Mouse (Mus musculus) ES-E14 (cell line): ENCODE data around the gene Lyg2. TPM values are rescaled to one million over a fixed set of nuclear protein-coding genes. Genes with fewer than 3 reads are reported as not detected.
A peak's percentile ranks its signal among the peaks of the same experiment; 100 is the strongest.

Experiments used
- DNase-seq: peaks from one replicate; pipeline ENCODE4 v3.0.0-alpha.2; 2013; ENCODE audit warnings: low read depth, low spot score
- H3K27ac ChIP-seq: 2 replicates; pipeline ENCODE4 v1.5.1; 2012; ENCODE audit warnings: low read depth, mild to moderate bottlenecking, low read length, moderate library complexity, mixed read lengths; ENCODE audit not compliant: poor library complexity, insufficient read depth, severe bottlenecking
- H3K36me3 ChIP-seq: 2 replicates; pipeline ENCODE4 v1.6.1; 2012; ENCODE audit warnings: mild to moderate bottlenecking, low read length, moderate library complexity, mixed read lengths; ENCODE audit not compliant: control insufficient read depth, poor library complexity, insufficient read depth, severe bottlenecking
- H3K4me1 ChIP-seq, 2 experiments: fragments of 150-350 bp in 1 of 2; sonication (generic) in 1 of 2; 2 replicates each; pipeline ENCODE4 v1.6.1; 2012; ENCODE audit warnings: low read length in 2 of 2, mild to moderate bottlenecking in 1 of 2, mixed read lengths in 1 of 2; ENCODE audit not compliant: control insufficient read depth in 2 of 2, insufficient read depth in 2 of 2, poor library complexity in 1 of 2
- H3K4me3 ChIP-seq, 2 experiments: fragments of 150-350 bp in 1 of 2; sonication (generic) in 1 of 2; 2 replicates each; pipeline ENCODE4 v1.5.1; 2012; ENCODE audit warnings: low read length in 2 of 2, low read depth in 1 of 2, mild to moderate bottlenecking in 1 of 2, mixed read lengths in 1 of 2; ENCODE audit not compliant: insufficient read depth in 1 of 2, poor library complexity in 1 of 2, severe bottlenecking in 1 of 2
- H3K9ac ChIP-seq: 2 replicates; pipeline ENCODE4 v1.6.1; 2012; ENCODE audit warnings: low read depth, mild to moderate bottlenecking, low read length, mixed read lengths; ENCODE audit not compliant: poor library complexity, insufficient read depth, severe bottlenecking
- H3K9me3 ChIP-seq: fragments of 150-350 bp; sonication (generic); 2 replicates; pipeline ENCODE4 v1.6.1; 2012; ENCODE audit warnings: low read depth, mild to moderate bottlenecking, low read length; ENCODE audit not compliant: control insufficient read depth, insufficient read depth
- CHD2 ChIP-seq: IDR thresholded peaks from 2 replicates; pipeline ENCODE4 v1.6.1; 2014; ENCODE audit warnings: mild to moderate bottlenecking, low read depth, low read length, inconsistent platforms
- HCFC1 ChIP-seq: IDR thresholded peaks from 2 replicates; pipeline ENCODE4 v1.6.1; 2012; ENCODE audit warnings: low read length, inconsistent platforms, borderline replicate concordance; ENCODE audit not compliant: insufficient read depth
- MAFK ChIP-seq: IDR thresholded peaks from 2 replicates; pipeline ENCODE4 v1.6.1; 2014; ENCODE audit warnings: mild to moderate bottlenecking, low read depth, low read length, inconsistent platforms; ENCODE audit not compliant: insufficient read depth
- ZC3H11A ChIP-seq: IDR thresholded peaks from 2 replicates; pipeline ENCODE4 v1.6.1; 2012; ENCODE audit warnings: low read depth, mild to moderate bottlenecking, inconsistent platforms, low read length, borderline replicate concordance
- ZNF384 ChIP-seq: IDR thresholded peaks from 2 replicates; pipeline ENCODE4 v1.6.1; 2012; ENCODE audit warnings: low read depth, low read length, inconsistent platforms
- in situ Hi-C, 2 experiments: fragments of 600-800 bp; cut with MboI; formaldehyde crosslinking; loops; one replicate each; pipeline ENCODE4 v1.15.1; 2025; ENCODE audit warnings: low sequenced_read_pairs in 2 of 2, inconsistent platforms in 1 of 2; ENCODE audit not compliant: unreplicated experiment in 2 of 2
- total RNA-seq: library from RNA; depleted of rRNA; stranded (reverse); fragments of 300-350 nt; gene quantifications from 2 replicates; pipeline ENCODE4 v1.2.3, GENCODE M21; 2012

Lyg2 gene
- total RNA-seq, 1 experiment: not detected

DNA sequence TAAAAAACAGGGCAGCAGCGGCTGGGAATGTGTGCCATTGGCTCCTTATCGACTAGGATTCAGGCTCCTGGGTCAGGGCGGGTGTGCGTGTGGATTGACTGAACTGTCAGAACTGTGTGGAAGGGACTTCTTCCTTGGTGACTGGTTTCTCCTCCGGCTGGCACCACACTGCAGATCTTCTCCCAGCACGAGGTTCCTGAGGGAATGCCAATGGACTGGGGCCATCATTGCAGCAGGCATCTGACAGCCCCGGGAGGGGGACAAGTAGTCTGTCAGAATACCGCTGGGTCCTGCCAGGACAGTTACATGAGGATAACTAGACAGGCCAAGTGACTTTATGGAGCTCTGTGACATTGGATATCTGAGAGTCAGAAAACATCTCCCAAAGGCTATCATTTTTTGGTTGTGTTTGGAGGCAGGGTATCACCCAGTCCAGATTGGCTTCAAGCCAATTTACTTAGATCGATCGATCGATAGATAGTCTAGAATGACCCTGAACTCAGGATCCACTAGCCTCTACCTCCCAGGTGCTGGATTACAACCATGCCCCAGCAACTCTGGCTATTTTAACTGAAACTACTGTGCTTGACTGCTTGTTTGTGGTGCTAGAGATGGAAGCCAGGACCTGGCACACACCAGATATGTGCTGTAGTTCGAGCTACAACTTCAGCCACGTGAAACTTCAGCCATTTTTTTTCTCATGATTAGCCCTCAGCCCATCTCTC is 38.4 kb downstream of the Lyg2 start:
- no peak for DNase-seq
- H3K9me3 ChIP-seq: no peaks in the 10 kb centered on the region
- in situ Hi-C loops: no loop called here
- H3K27ac ChIP-seq: no peak overlapping the region
- peaks cover 15% of the 10 kb centered on the region for H3K36me3 ChIP-seq
- no peak overlapping the region for H3K4me3 ChIP-seq
- H3K9ac ChIP-seq: no peak overlapping the region
- H3K4me1 ChIP-seq: peaks cover 0 to 3% of the 10 kb centered on the region in 2 experiments; a peak in 1 of 4 replicates
- TF ChIP-seq ZNF384 (no peak), HCFC1 (no peak), MAFK (no peak), CHD2 (no peak), ZC3H11A (no peak)

DNA sequence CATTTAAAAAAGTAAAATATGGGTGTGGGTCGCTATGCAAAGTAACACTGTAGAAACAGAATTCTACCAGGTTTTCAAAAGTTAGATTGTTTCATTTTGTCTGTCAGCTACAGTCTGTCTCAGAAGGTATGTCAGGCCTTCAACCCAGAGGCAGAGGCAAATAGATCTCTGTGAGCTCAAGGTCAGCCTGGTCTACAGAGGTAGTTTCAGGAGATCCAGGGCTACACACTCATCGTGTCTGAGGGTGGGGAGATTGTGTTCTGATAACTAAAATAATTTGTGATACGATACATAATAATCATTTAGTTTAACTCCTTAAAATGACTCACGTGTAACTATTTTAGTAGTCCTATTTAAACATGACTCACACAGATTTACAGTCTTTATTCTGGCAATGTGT is 43.1 kb downstream of the Lyg2 start:
- Histone ChIP-seq H3K36me3 (peaks cover 12% of the 10 kb centered on the region), H3K4me1 (peaks cover 0 to 3% of the 10 kb centered on the region in 2 experiments; a peak in 1 of 4 replicates), H3K9ac (no peak overlapping the region), H3K9me3 (no peaks in the 10 kb centered on the region), H3K4me3 (peak overlapping the region in 1 of 2 experiments; percentile 76; a peak in 1 of 4 replicates), H3K27ac (no peak overlapping the region)
- DNase-seq: no peak
- in situ Hi-C loops: loop anchor here in 1 of 2 experiments (25.0 kb wide), 1 partner anchor 186 kb away; no protein-coding TSS in a partner anchor
- TF ChIP-seq MAFK (no peak), ZNF384 (no peak), CHD2 (no peak), ZC3H11A (no peak), HCFC1 (no peak)

DNA sequence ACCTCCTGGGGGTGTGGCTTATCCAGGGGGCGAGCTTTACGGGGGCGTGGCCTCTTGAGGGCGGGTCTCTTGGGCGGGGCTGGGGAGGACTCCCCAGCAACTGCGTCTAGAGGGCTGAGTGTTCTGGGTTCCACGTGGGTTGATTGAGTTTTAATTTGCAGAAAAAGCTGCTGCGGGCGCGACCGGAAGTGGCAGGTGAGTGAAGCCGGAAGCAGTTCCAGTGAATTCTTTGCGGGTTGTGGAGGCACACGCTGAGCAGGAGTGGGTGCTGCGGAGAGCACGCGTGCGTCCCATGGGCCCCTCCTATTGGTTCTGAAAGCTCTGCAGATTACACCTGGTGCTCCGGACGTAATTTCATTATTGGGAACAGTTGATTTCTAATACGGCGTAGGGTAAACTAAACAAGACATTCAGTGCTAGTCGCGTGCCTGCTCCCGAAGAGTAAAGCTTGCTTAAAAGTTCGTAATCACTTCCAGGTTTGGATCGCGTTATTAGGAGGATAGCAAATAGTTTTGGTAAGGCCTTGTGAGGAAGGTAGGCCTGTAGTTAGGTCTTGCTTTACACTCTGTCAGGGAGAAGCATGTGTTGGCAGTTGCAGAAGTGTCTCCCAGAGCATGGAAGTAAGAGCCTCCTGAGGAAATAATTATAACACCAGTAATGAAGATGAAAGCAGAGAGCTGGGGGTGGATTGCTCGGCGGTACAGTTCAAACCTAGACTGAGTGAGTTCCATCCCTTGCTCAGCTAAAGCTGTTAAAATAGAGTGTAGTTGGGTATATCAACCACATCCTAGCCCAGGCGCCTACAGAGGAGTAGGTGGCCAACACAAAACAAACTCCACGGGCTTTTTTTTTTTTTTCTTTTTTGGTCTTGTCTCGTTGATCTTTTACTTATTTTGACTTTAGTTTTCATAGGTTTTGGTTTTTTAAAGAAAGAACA is 43.9 kb downstream of the Lyg2 start:
- Histone ChIP-seq H3K36me3 (peaks cover 10% of the 10 kb centered on the region), H3K9ac (peak overlapping the region; percentile 60), H3K4me1 (peaks cover 0 to 3% of the 10 kb centered on the region in 2 experiments; a peak in 1 of 4 replicates), H3K27ac (no peak overlapping the region), H3K9me3 (no peaks in the 10 kb centered on the region), H3K4me3 (peak overlapping the region; percentile 68 to 76)
- TF ChIP-seq ZNF384: no peak
- TF ChIP-seq CHD2: no peak
- TF ChIP-seq MAFK: no peak
- TF ChIP-seq ZC3H11A: no peak
- TF ChIP-seq HCFC1: no peak
- DNase-seq: peak; percentile 77
- in situ Hi-C loops: loop anchor here in 1 of 2 experiments (25.0 kb wide), 1 partner anchor 185 kb away; no protein-coding TSS in a partner anchor

DNA sequence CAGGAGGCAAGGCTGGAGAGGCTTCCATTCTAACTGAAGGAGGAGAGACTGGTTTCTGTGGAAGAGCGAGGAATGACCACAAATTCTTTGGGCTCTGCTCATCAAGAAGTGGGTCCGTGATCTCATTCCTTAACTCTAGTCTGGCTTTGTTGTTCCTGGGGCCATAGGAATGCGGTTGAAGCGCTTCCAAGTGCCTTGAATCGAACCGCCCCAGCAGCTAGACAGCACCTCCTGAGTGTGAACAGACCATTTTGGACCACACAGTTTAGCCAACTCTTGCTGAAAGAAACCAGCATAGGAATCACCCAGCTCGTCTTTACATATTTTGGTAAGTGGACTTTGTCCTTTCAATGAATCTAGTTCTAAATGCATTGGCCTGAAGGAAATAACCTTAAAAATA is 44.6 kb downstream of the Lyg2 start, which contains the start of gene Lipt1:
Gene Lipt1 (plus strand): TSS at position 35 of the 400 bp plus-strand sequence.
- Histone ChIP-seq H3K36me3 (peaks cover 10% of the 10 kb centered on the region), H3K4me3 (peak within 1 kb of the TSS; percentile 68 to 76), H3K4me1 (peaks cover 0 to 3% of the 10 kb centered on the region in 2 experiments; a peak in 1 of 4 replicates), H3K9ac (peak within 1 kb of the TSS; percentile 60), H3K9me3 (no peaks in the 10 kb centered on the region), H3K27ac (no peak within 1 kb of the TSS)
- no peak for DNase-seq
- in situ Hi-C loops: loop anchor here in 1 of 2 experiments (25.0 kb wide), 1 partner anchor 184 kb away; no protein-coding TSS in a partner anchor
- TF ChIP-seq ZNF384 (no peak), CHD2 (no peak), MAFK (no peak), ZC3H11A (no peak), HCFC1 (no peak)
